Mouse (Mus musculus) C2C12 (cell line): ENCODE results near the gene Trpc3. TPM values are rescaled to one million over a fixed set of nuclear protein-coding genes. Genes with fewer than 3 reads are reported as not detected.
A peak's percentile ranks its signal among the peaks of the same experiment; 100 is the strongest.

ENCODE experiments used
- H3K27me3 ChIP-seq: one replicate; pipeline ENCODE4 v1.6.1; 2011; ENCODE audit not compliant: control insufficient read depth, insufficient read depth, insufficient read length
- H3K36me3 ChIP-seq: one replicate; pipeline ENCODE4 v1.6.1; 2011; ENCODE audit not compliant: control insufficient read depth, insufficient read depth
- H3K4me3 ChIP-seq: one replicate; pipeline ENCODE4 v1.5.1; 2011; ENCODE audit warnings: mild to moderate bottlenecking, control low read depth; ENCODE audit not compliant: poor library complexity, insufficient read depth, severe bottlenecking
- H3K79me2 ChIP-seq: one replicate; pipeline ENCODE4 v1.6.1; 2011; ENCODE audit not compliant: control insufficient read depth, insufficient read depth
- H3K79me3 ChIP-seq: one replicate; pipeline ENCODE4 v1.6.1; 2011; ENCODE audit warnings: low read depth, control low read depth
- H3ac ChIP-seq: one replicate; pipeline ENCODE3; 2011; ENCODE audit warnings: low read depth; ENCODE audit not compliant: control insufficient read depth, insufficient read length
- CEBPB ChIP-seq: IDR thresholded peaks from one replicate; pipeline ENCODE4 v1.6.1; 2011; ENCODE audit warnings: low read depth, mild to moderate bottlenecking, control low read depth, moderate library complexity
- CTCF ChIP-seq: IDR thresholded peaks from one replicate; pipeline ENCODE4 v1.5.1; 2011; ENCODE audit not compliant: control insufficient read depth, insufficient read depth, insufficient read length
- FOSL1 ChIP-seq: IDR thresholded peaks from one replicate; pipeline ENCODE4 v1.8.0; 2011; ENCODE audit warnings: mild to moderate bottlenecking, low read length; ENCODE audit not compliant: poor library complexity, insufficient read depth, severe bottlenecking
- MAX ChIP-seq: IDR thresholded peaks from one replicate; pipeline ENCODE4 v1.6.1; 2011; ENCODE audit warnings: mild to moderate bottlenecking, control low read depth
- MYOD1 ChIP-seq: IDR thresholded peaks from one replicate; pipeline ENCODE4 v1.6.1; 2011; ENCODE audit warnings: low read depth; ENCODE audit not compliant: control insufficient read depth, insufficient read length
- MYOG ChIP-seq: IDR thresholded peaks from one replicate; pipeline ENCODE4 v1.6.1; 2011; ENCODE audit not compliant: control insufficient read depth, insufficient read length; ENCODE audit errors: extremely low read depth
- USF1 ChIP-seq: IDR thresholded peaks from one replicate; pipeline ENCODE4 v1.6.1; 2011; ENCODE audit warnings: low read depth, mild to moderate bottlenecking, control low read depth, moderate library complexity
- polyA plus RNA-seq: library from polyadenylated mRNA; unstranded; fragments of >200 nt; fragmentation: generic; extraction: Trizol; gene quantifications from one replicate; pipeline ENCODE4 v1.2.1, GENCODE M21; 2012; ENCODE audit warnings: missing spikeins

Trpc3 gene
- polyA plus RNA-seq, 1 experiment = not detected

GRCm38 (mm10) chr3:36598811-36599210, 91.2 kb downstream of the Trpc3 start:
- TF ChIP-seq CEBPB = no peak
- no peak for TF ChIP-seq MAX
- no peak for TF ChIP-seq USF1
- no peak for TF ChIP-seq MYOD1
- TF ChIP-seq CTCF = no peak
- no peak for TF ChIP-seq MYOG
- no peak for TF ChIP-seq FOSL1
- H3K79me2 ChIP-seq = no peaks in the 10 kb centered on the region

GRCm38 (mm10) chr3:36571827-36572378, 118.1 kb downstream of the Trpc3 start, which contains the start of gene Ccna2:
Gene Ccna2 (minus strand): TSS chr3:36572150.
- H3K27me3 ChIP-seq = no peaks in the 10 kb centered on the region
- H3K36me3 ChIP-seq = peaks cover 41% of the 10 kb centered on the region
- TF ChIP-seq CTCF = peak; percentile 24
- no peak for TF ChIP-seq MAX
- no peak for TF ChIP-seq USF1
- no peak for TF ChIP-seq CEBPB
- no peak for TF ChIP-seq MYOD1
- TF ChIP-seq MYOG = no peak
- H3K79me2 ChIP-seq = peaks cover 49% of the 10 kb centered on the region
- peak within 1 kb of the TSS; percentile 82 for H3ac ChIP-seq
- H3K4me3 ChIP-seq = peak within 1 kb of the TSS; percentile 96
- H3K79me3 ChIP-seq = peaks cover 36% of the 10 kb centered on the region

More at GRCm38 (mm10) chr3:36598811-36599210, 91.2 kb downstream of the Trpc3 start:
- H3K4me3 ChIP-seq = no peak overlapping the region
- H3K36me3 ChIP-seq = no peaks in the 10 kb centered on the region
- no peaks in the 10 kb centered on the region for H3K27me3 ChIP-seq
- H3K79me3 ChIP-seq = no peaks in the 10 kb centered on the region
- no peak overlapping the region for H3ac ChIP-seq

GRCm38 (mm10) chr3:36571361-36571826, 118.6 kb downstream of the Trpc3 start:
- TF ChIP-seq MAX (no peak), MYOD1 (no peak), MYOG (no peak), USF1 (no peak), CTCF (no peak), FOSL1 (no peak), CEBPB (no peak)
- Histone ChIP-seq H3K79me2 (peaks cover 54% of the 10 kb centered on the region), H3K79me3 (peaks cover 36% of the 10 kb centered on the region), H3K27me3 (no peaks in the 10 kb centered on the region), H3K36me3 (peaks cover 46% of the 10 kb centered on the region), H3K4me3 (peak overlapping the region; percentile 96), H3ac (peak overlapping the region; percentile 82)

Other genes starting within 250 kb of the Trpc3 start
- 441 TPM for gene Anxa5, start 214.3 kb downstream of the Trpc3 start, polyA plus RNA-seq
- 0.33 TPM for gene 1810062G17Rik, start 214.2 kb downstream of the Trpc3 start, polyA plus RNA-seq
- not detected for gene Gm11549, start 168.4 kb downstream of the Trpc3 start, polyA plus RNA-seq
- gene Exosc9, start 137.6 kb downstream of the Trpc3 start, polyA plus RNA-seq = 10.8 TPM
- gene Ccna2, start 118.0 kb downstream of the Trpc3 start, polyA plus RNA-seq = 71.5 TPM
- gene Bbs7, start 76.7 kb downstream of the Trpc3 start, polyA plus RNA-seq = 1.8 TPM
- gene 4932438A13Rik, start 172.9 kb upstream of the Trpc3 start, polyA plus RNA-seq = 2.8 TPM